Mouse (Mus musculus): ENCODE results near the gene Rgs14.

Gene Rgs14

DNA sequence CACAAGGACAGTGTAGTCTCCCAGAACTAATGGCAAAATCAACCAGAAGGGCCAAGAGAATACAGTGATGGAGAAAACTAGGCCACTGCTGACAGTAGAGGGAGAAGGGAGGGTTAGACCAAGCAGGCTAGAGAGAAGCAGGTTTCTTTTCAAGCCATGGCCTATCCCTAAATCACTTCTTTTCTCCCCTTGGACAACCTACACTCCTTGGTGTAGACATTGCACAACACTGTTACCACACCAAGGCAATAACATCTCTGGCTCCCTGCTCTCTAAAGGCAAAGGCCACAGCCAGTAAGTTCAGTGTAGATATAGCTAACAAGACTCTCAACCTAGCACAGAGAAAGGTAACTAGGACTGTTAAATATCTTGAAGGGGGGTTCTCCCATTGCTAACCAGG is 8.4 kb upstream of the Rgs14 start:
- DNase-seq = no peak

GRCm38 (mm10) chr13:55361974-55362452 is 7.5 kb upstream of the Rgs14 start:
- DNase-seq = peak; percentile 46

GRCm38 (mm10) chr13:55362453-55363060 is 7.0 kb upstream of the Rgs14 start, which contains the start of gene Lman2:
Gene Lman2, minus strand, starts transcription at chr13:55362783.
- DNase-seq = peak; percentile 94

GRCm38 (mm10) chr13:55368401-55368800 is 1.1 kb upstream of the Rgs14 start:
- no peak for DNase-seq

- DNase-seq = no peak
Measured at GRCm38 (mm10) chr13:55370234-55370633, 702 bp downstream of the Rgs14 start.

DNA sequence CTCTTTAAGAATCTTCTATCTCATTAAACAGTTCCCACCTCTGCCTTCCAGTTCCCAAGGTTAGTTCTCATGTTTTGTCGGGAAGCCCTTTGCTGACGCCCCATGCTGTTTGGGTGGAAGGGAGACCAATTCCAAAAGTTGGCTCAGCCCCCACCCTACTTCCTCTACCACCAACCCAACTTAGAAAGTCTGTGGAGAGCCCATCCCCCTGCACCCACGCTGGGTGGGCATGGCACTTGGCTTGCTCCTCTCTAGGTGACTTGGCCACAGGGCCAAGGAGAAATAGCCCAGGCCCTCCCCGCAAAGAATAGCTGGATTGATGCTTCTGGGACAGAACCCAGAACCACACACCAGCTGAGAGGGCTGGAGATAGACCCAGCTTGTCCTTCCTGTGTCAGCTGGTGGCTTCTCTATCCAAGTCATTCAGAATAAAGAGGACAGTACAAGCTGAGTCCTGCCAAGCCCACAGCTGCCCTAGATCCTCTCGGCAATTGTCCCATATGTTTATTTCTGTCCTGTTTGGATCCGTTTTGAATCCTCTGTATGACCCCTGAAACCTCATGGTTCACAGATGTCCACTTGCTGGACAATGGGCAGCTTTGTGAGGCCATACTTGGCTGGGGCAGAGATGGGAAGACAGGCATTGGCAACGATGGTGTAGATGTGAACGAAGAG is 1.6 kb downstream of the Rgs14 start:
- DNase-seq = no peak

GRCm38 (mm10) chr13:55371740-55372139 is 2.2 kb downstream of the Rgs14 start:
- DNase-seq = no peak

DNA sequence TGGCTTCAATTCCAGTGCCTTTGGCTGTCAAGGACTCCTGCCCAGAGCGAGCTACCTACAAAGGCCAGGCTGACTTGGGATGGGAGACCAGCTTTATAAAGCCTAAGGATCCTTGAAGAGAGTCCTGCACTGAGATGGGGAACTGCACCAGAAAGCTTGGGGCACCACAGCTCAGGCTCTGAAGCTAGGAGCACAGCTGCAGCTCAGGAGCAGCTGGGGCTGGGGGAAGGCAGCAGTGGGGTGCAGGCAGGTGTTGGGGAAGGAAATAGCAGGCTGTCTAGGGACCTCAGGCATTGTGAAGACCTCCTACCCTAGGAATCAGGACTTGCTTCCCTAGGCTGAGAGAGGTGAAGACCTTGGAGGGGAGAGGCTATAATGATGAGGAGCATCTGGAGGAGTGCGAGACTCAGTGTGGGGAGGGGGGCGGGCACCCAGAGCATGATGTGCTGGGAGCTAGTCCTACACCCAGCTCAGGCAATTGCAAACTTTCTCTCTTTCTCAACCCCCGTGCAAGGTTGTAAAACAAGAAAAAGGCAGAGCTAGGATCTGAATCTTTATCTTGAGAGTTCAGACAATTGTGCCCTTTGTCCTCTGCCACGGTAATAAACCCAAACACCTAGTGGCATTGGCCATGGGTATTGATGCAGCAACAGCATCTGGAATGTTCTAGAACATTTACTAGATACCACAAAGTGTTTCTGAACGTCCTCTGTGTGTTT is 4.8 kb downstream of the Rgs14 start:
- no peak for DNase-seq

- no peak for DNase-seq
Measured at GRCm38 (mm10) chr13:55375877-55376276, 6.3 kb downstream of the Rgs14 start.

- DNase-seq = no peak
Measured at GRCm38 (mm10) chr13:55378907-55379580, 9.5 kb downstream of the Rgs14 start.

DNA sequence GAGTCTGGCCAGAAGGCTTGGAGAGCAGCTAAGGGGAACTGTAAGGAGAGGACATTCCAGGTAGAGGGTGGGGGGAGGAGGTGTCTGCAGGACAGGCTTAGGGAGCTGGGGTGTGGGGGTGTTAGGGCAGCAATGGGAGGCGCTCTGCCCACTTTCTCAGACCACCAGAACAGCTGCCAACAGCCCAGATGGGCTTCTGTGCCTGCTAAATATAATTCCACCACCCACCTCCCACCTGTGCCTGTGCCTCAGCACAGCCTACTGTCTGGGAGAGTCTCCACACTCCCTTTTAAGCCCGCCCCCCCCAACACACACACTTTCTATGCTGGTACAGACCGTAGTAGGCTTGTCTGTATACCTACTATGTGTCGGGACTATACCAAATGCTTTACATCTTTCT is 12.3 kb downstream of the Rgs14 start:
- DNase-seq = no peak

- peak; percentile 39 for DNase-seq
Measured at GRCm38 (mm10) chr13:55390644-55391043, 21.1 kb downstream of the Rgs14 start.

- no peak for DNase-seq
Measured at GRCm38 (mm10) chr13:55391626-55392029, 22.1 kb downstream of the Rgs14 start.

GRCm38 (mm10) chr13:55392933-55393332 is 23.4 kb downstream of the Rgs14 start:
- no peak for DNase-seq

DNA sequence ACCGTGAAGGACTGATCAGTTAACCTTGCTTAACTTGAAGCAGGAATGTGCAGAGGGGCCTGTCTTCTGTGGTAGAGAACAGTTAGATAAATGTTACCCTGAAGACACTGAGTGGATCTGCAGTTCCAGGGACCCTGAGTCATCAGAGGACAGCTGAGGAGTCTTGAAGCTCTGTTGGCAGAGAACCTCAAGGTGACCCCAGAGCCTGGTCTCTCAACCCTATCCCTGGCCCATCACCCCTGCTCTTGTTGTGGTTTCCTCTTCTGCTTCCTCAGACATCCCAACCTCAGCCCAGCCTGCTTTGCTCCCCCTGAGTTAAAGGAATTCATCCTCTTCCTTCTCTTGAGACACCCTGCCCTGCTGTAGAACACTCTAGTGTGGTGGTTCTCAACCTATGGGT is 28.6 kb downstream of the Rgs14 start, which contains the start of gene Slc34a1:
Slc34a1 (plus strand) TSS at position 100 of the 400 bp plus-strand sequence.
- DNase-seq = no peak

DNA sequence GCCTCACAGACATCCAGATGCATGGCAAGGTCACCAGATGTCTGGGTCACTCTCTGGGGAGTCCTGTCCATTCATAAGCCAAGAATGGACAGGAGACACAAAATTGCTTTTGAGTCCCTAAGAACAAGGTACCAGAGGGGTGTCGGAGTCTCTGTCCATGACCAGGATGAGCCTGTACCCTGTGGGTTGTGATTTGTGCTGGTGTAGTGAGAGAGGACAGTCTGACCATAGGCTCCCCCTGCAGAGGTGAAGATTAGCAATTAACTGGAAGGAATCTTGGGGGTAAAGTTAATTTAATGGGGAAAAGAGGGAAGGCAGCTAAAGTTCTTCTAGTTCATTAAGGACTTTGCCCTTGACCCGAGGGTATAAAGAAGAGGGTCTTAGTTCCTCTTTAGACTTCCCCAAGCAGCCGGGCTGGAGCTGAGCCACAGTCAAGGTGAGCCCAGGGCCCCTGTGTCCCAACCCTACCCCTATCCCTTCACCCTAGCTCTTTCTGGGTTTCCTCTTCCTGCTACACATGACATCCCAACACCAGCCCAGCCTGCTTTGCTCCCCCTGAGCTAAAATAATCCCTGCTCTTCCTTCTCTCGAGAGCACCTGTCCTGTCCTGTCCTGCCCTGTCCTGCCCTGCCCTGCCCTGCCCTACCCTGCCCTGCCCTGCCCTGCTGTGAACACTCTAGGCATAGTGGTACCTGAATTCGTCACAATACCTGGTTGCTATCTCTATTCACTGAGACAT is 29.9 kb downstream of the Rgs14 start:
- DNase-seq = no peak

DNA sequence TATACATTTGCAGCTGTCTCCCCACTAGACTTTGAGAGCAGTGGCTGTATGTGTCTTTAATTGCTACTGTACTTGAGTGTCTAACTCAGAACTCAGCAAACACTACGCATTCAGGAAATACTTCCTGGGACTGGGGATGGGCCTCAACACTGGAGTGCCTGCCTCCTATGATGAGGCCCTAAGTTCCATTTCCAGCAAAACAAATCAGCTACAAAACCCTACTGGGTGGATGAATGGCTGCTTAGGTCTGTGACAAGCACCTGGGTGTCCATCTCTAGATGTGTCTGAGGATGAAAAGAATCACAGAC is 30.5 kb downstream of the Rgs14 start:
- no peak for DNase-seq

GRCm38 (mm10) chr13:55403266-55403665 is 33.7 kb downstream of the Rgs14 start:
- no peak for DNase-seq

GRCm38 (mm10) chr13:55403935-55404852 is 34.7 kb downstream of the Rgs14 start:
- no peak for DNase-seq

DNA sequence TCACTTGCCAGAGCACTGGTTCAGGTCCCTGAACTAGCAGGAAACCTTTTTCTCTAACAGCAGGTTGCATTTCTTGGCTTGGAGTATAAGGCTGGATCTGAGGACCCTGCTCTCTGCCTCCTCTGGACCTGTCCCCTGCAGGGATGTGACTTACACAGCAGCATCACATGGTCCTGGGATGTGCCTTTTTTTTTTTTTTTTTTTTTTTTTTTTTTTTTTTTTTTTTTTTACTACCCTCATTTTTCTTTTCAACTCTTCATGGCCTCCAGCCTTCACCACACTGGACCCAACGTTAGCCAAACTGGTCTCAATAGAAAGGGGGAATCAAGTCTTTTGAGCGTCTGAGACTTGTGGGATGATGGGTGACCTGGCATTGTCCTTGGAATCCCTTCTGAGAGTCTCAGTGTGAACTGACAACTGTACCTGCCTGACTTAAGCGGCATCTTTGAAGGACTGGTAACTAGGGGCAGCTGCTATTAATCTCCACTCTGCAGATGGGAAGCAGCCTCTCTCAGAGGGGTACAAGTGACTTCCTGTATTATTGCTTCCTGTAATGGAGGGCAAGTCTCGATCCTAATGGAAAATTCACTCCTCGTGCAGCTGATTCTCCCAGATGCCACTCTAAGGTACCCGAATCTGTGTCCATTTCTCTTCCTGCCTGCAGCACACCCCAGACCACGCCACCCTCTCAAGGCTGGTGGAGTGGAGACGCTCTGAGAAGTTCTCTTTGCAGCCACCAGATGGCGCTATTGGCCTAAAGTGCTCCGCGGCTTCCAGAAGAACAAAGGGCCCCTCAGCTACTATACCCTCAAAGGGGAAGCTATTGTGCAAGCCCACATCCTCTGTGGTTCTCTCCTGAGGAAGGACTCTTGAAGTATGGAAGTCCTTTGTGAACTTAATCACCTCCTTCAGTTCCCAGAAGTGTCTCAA is 35.6 kb downstream of the Rgs14 start:
- peak; percentile 71 for DNase-seq

Data from liver (tissue).